Mouse (Mus musculus) heart, postnatal 36 days (tissue): ENCODE results near the gene Mov10. TPM values are rescaled to one million over a fixed set of nuclear protein-coding genes. Genes with fewer than 3 reads are reported as not detected.
"Not testable (repeated sequence)": the region's sequence is repeated elsewhere in the genome, so short reads cannot be mapped to it uniquely, and the experiment has no call there.

Experiments used
- DNase-seq, 2 experiments: peaks; one replicate each; pipeline ENCODE4 v3.0.0; 2021 to 2022
- intact Hi-C: fragments of 180-260 bp; cut with DNase I; formaldehyde crosslinking; loops from one replicate; pipeline ENCODE4 v1.15.1; 2025
- total RNA-seq, 2 experiments: library from RNA; stranded (reverse); gene quantifications; 2 replicates each; pipeline ENCODE4 v1.2.3; 2021

Gene Mov10
- total RNA-seq: 1 to 10 TPM; 4.8 to 8.0 TPM

GRCm38 (mm10) chr3:104817991-104818748 lies at the start of gene Mov10:
TSS of gene Mov10 (minus strand) at chr3:104818563.
- intact Hi-C loops: loop anchor here (2.0 to 5.0 kb wide), 3 partner anchors 23 to 47 kb away; partner anchors contain the start of genes Capza1, Fam19a3, Ppm1j and St7l
- DNase-seq: peak; percentile 70 to 76

- intact Hi-C loops: loop anchor here (5.0 kb wide), 1 partner anchor 101 kb away; no protein-coding TSS in a partner anchor
Observed at GRCm38 (mm10) chr3:104866674-104867073, 48.3 kb upstream of the Mov10 start.

GRCm38 (mm10) chr3:104865341-104865788 lies 47.0 kb upstream of the Mov10 start:
- intact Hi-C loops: loop anchor here (2.0 to 5.0 kb wide), 3 partner anchors 47 to 193 kb away; partner anchors contain the start of gene Mov10
- no peak for DNase-seq

More at GRCm38 (mm10) chr3:104866674-104867073, 48.3 kb upstream of the Mov10 start:
- not testable (repeated sequence) for DNase-seq

- intact Hi-C loops: loop anchor here (1.0 to 5.0 kb wide), 4 partner anchors 46 to 194 kb away; partner anchors contain the start of genes Mov10 and Rhoc
Observed at GRCm38 (mm10) chr3:104864651-104865340, 46.4 kb upstream of the Mov10 start.

GRCm38 (mm10) chr3:104863786-104864650 lies 45.7 kb upstream of the Mov10 start, which contains the start of the genes St7l and Capza1:
TSS of gene St7l (plus strand) at chr3:104864005.
TSS of gene Capza1 (minus strand) at chr3:104864505.
- DNase-seq: peak; percentile 88 to 90

More at GRCm38 (mm10) chr3:104864651-104865340, 46.4 kb upstream of the Mov10 start:
- peak; percentile 89 to 94 for DNase-seq

GRCm38 (mm10) chr3:104858560-104858959 lies 40.2 kb upstream of the Mov10 start:
- no peak for DNase-seq
- intact Hi-C loops: no loop called here

More at GRCm38 (mm10) chr3:104863786-104864650, 45.7 kb upstream of the Mov10 start, which contains the start of the genes St7l and Capza1:
- intact Hi-C loops: loop anchor here (1.0 to 2.0 kb wide), 3 partner anchors 45 to 195 kb away; partner anchors contain the start of genes Mov10 and Rhoc

- intact Hi-C loops: no loop called here
- no peak for DNase-seq
Observed at GRCm38 (mm10) chr3:104856106-104856505, 37.7 kb upstream of the Mov10 start.

GRCm38 (mm10) chr3:104854866-104855265 lies 36.5 kb upstream of the Mov10 start:
- no peak for DNase-seq
- intact Hi-C loops: no loop called here

GRCm38 (mm10) chr3:104854465-104854864 lies 36.1 kb upstream of the Mov10 start:
- DNase-seq: no peak
- intact Hi-C loops: no loop called here

- no peak for DNase-seq
- intact Hi-C loops: no loop called here
Observed at GRCm38 (mm10) chr3:104846601-104847000, 28.2 kb upstream of the Mov10 start.

- DNase-seq: no peak
- intact Hi-C loops: no loop called here
Observed at GRCm38 (mm10) chr3:104841049-104841448, 22.7 kb upstream of the Mov10 start.

- no peak for DNase-seq
- intact Hi-C loops: no loop called here
Observed at GRCm38 (mm10) chr3:104835797-104836196, 17.4 kb upstream of the Mov10 start.

- DNase-seq: no peak
- intact Hi-C loops: no loop called here
Observed at GRCm38 (mm10) chr3:104822413-104822812, 4.0 kb upstream of the Mov10 start.

- DNase-seq: no peak
- intact Hi-C loops: no loop called here
Observed at GRCm38 (mm10) chr3:104820426-104820825, 2.1 kb upstream of the Mov10 start.

- intact Hi-C loops: loop anchor here (2.0 to 5.0 kb wide), 3 partner anchors 24 to 46 kb away; partner anchors contain the start of genes Capza1, Fam19a3, Ppm1j and St7l
- no peak for DNase-seq
Observed at GRCm38 (mm10) chr3:104818749-104819134, 379 bp upstream of the Mov10 start.

- peak; percentile 57 to 79 for DNase-seq
- intact Hi-C loops: loop anchor here (5.0 kb wide), 1 partner anchor 35 kb away; the partner anchor contains the start of genes Fam19a3 and Ppm1j
Observed at GRCm38 (mm10) chr3:104817481-104817990, 827 bp downstream of the Mov10 start.

- DNase-seq: no peak
- intact Hi-C loops: loop anchor here (5.0 kb wide), 1 partner anchor 34 kb away; the partner anchor contains the start of genes Fam19a3 and Ppm1j
Observed at GRCm38 (mm10) chr3:104816130-104816529, 2.2 kb downstream of the Mov10 start.

- intact Hi-C loops: loop anchor here (5.0 kb wide), 1 partner anchor 33 kb away; the partner anchor contains the start of genes Fam19a3 and Ppm1j
- DNase-seq: no peak
Observed at GRCm38 (mm10) chr3:104815346-104815745, 3.0 kb downstream of the Mov10 start.

- DNase-seq: no peak
- intact Hi-C loops: loop anchor here (5.0 kb wide), 1 partner anchor 32 kb away; the partner anchor contains the start of genes Fam19a3 and Ppm1j
Observed at GRCm38 (mm10) chr3:104814746-104815145, 3.6 kb downstream of the Mov10 start.
